In genomic region chr7:139877167-139877792, GRCm38 (mm10) we compare ENCODE assay signal across 9 mouse cellular contexts. TPM values are rescaled to one million over a fixed set of nuclear protein-coding genes. Genes with fewer than 3 reads are reported as not detected.
A peak's percentile ranks its signal among the peaks of the same experiment; 100 is the strongest.
DNase-seq lines count a peak whose midpoint lies in the region; ATAC-seq and TF ChIP-seq lines count a peak whose summit lies in the region.
"Had no signal": no experiment of that assay in that cellular context is flagged by ENCODE, and none has a peak within 500 bp of the region (broad histone marks: within the 10 kb centered on the region; RNA-seq: fewer than 3 reads in every experiment).

No protein-coding gene starts in this region.

- 61% methylated on average over 10 of the region's 10 CpGs for WGBS in kidney, adult 2 months
- WGBS in kidney, embryonic 15.5 days, result 65% methylated on average over 10 of the region's 10 CpGs
- WGBS in hindbrain, embryonic 16.5 days, result 64% methylated on average over 10 of the region's 10 CpGs
- WGBS in thymus, adult 2 months, result 73% methylated on average over 10 of the region's 10 CpGs

- H3K36me3 ChIP-seq in kidney, adult 2 months (ENCODE audit: control insufficient read depth, insufficient read depth, low read length), result no peaks in the 10 kb centered on the region
- H3K36me3 ChIP-seq in kidney, embryonic 15.5 days, result no peaks in the 10 kb centered on the region
- H3K36me3 ChIP-seq in ES-Bruce4 (ENCODE audit: control insufficient read depth, insufficient read depth, low read length, poor library complexity, severe bottlenecking), result no peaks in the 10 kb centered on the region
- H3K36me3 ChIP-seq in hindbrain, embryonic 16.5 days (ENCODE audit: control insufficient read depth, insufficient read depth, low read length), result peaks cover 2% of the 10 kb centered on the region; the same call in 1 of the 2 replicates
- H3K36me3 ChIP-seq in thymus, adult 2 months (ENCODE audit: control insufficient read depth, insufficient read depth, low read length), result no peaks in the 10 kb centered on the region
- H3K36me3 ChIP-seq: heart, embryonic 13.5 days had no signal

- H3K4me1 ChIP-seq in kidney, adult 2 months (ENCODE audit: control insufficient read depth, insufficient read depth, low read length), result no peaks in the 10 kb centered on the region
- H3K4me1 ChIP-seq in kidney, embryonic 15.5 days, result no peaks in the 10 kb centered on the region
- no peaks in the 10 kb centered on the region for H3K4me1 ChIP-seq in ES-Bruce4 (ENCODE audit: control insufficient read depth, insufficient read depth, low read length)
- no peaks in the 10 kb centered on the region for H3K4me1 ChIP-seq in hindbrain, embryonic 16.5 days (ENCODE audit: control insufficient read depth, insufficient read depth, low read depth, low read length)
- no peaks in the 10 kb centered on the region for H3K4me1 ChIP-seq in thymus, adult 2 months (replicated peaks; ENCODE audit: control insufficient read depth, insufficient read depth, low read length)
- H3K4me1 ChIP-seq: heart, embryonic 13.5 days had no signal

- no peak overlapping the region for H3K4me3 ChIP-seq in kidney, adult 2 months (ENCODE audit: insufficient read depth, low read depth, low read length)
- H3K4me3 ChIP-seq in kidney, embryonic 15.5 days (replicated peaks), result no peak overlapping the region
- H3K4me3 ChIP-seq in ES-Bruce4 (ENCODE audit: low read depth, low read length), result no peak overlapping the region
- H3K4me3 ChIP-seq in hindbrain, embryonic 16.5 days (ENCODE audit: low read length), result no peak overlapping the region
- H3K4me3 ChIP-seq in thymus, adult 2 months (ENCODE audit: control insufficient read depth, insufficient read depth, low read length), result no peak overlapping the region
- H3K4me3 ChIP-seq: heart, embryonic 13.5 days had no signal

- no peak overlapping the region for H3K27ac ChIP-seq in kidney, adult 2 months (ENCODE audit: insufficient read depth, low read depth, low read length)
- H3K27ac ChIP-seq in kidney, embryonic 15.5 days, result no peak overlapping the region
- no peak overlapping the region for H3K27ac ChIP-seq in ES-Bruce4 (ENCODE audit: insufficient read depth, low read length)
- no peak overlapping the region for H3K27ac ChIP-seq in hindbrain, embryonic 16.5 days (ENCODE audit: low read depth, low read length)
- H3K27ac ChIP-seq in thymus, adult 2 months (ENCODE audit: control insufficient read depth, insufficient read depth, low read length), result no peak overlapping the region
- H3K27ac ChIP-seq: heart, embryonic 13.5 days had no signal

- no peak for ATAC-seq in kidney, embryonic 15.5 days (replicated peaks; ENCODE audit: low FRiP score)
- ATAC-seq in hindbrain, embryonic 16.5 days, result peak; percentile 86

- no peak for TF ChIP-seq EP300 in ES-Bruce4 (IDR thresholded peaks at IDR 0.05; ENCODE audit: insufficient read depth, low read depth, low read length)

- H3K4me2 ChIP-seq in kidney, embryonic 15.5 days, result no peak overlapping the region
- H3K4me2 ChIP-seq in hindbrain, embryonic 16.5 days (ENCODE audit: low read length), result no peak overlapping the region
- H3K4me2 ChIP-seq: heart, embryonic 13.5 days had no signal

- no peaks in the 10 kb centered on the region for H3K9me3 ChIP-seq in kidney, embryonic 15.5 days (replicated peaks)
- H3K9me3 ChIP-seq in ES-Bruce4 (replicated peaks; ENCODE audit: control insufficient read depth, insufficient read depth, low read length, poor library complexity, severe bottlenecking), result no peaks in the 10 kb centered on the region
- H3K9me3 ChIP-seq in hindbrain, embryonic 16.5 days (ENCODE audit: control insufficient read depth, low read length), result no peaks in the 10 kb centered on the region
- H3K9me3 ChIP-seq: heart, embryonic 13.5 days had no signal

- no peak overlapping the region for H3K9ac ChIP-seq in kidney, embryonic 15.5 days
- no peak overlapping the region for H3K9ac ChIP-seq in ES-Bruce4 (ENCODE audit: low read depth, poor library complexity, severe bottlenecking)
- no peak overlapping the region for H3K9ac ChIP-seq in hindbrain, embryonic 16.5 days (ENCODE audit: low read depth, low read length)
- H3K9ac ChIP-seq: heart, embryonic 13.5 days had no signal

- TF ChIP-seq CTCF in kidney, adult 2 months (conservative IDR thresholded peaks at IDR 0.05; ENCODE audit: insufficient read depth, insufficient read length, low read depth, low read length), result peak; percentile 66; the same call in 1 of the 2 replicates
- TF ChIP-seq CTCF in ES-Bruce4 (IDR thresholded peaks at IDR 0.05; ENCODE audit: low read depth, low read length), result peak; percentile 68
- TF ChIP-seq CTCF in thymus, adult 2 months (IDR thresholded peaks at IDR 0.05; ENCODE audit: borderline replicate concordance, control insufficient read depth, extremely low read depth, insufficient read depth, low read length, poor library complexity), result no peak

- DNase-seq in kidney, adult 2 months, result peak; percentile 6
- DNase-seq in cerebellum, adult 8-10 months, result peak; percentile 49
- DNase-seq in retina, adult 2 months (ENCODE audit: low read depth, low spot score), result peak; percentile 13
- DNase-seq in thymus, adult 2 months, result no peak
- DNase-seq in urinary bladder, postnatal 4 days (ENCODE audit: low spot score in 2 of 2), result no peak

- no peak for TF ChIP-seq POLR2A in kidney, adult 2 months (IDR thresholded peaks at IDR 0.05; ENCODE audit: low read depth, low read length)
- TF ChIP-seq POLR2A in ES-Bruce4 (IDR thresholded peaks at IDR 0.05; ENCODE audit: insufficient read depth, low read length), result no peak
- TF ChIP-seq POLR2A in thymus, adult 2 months (IDR thresholded peaks at IDR 0.05; ENCODE audit: control insufficient read depth, extremely low read depth, insufficient read depth, low read length, poor library complexity), result no peak

- no peaks in the 10 kb centered on the region for H3K27me3 ChIP-seq in kidney, adult 2 months (replicated peaks; ENCODE audit: control insufficient read depth, insufficient read depth, low read length)
- no peaks in the 10 kb centered on the region for H3K27me3 ChIP-seq in kidney, embryonic 15.5 days
- no peaks in the 10 kb centered on the region for H3K27me3 ChIP-seq in ES-Bruce4 (ENCODE audit: control insufficient read depth, insufficient read depth, low read length, poor library complexity, severe bottlenecking)
- no peaks in the 10 kb centered on the region for H3K27me3 ChIP-seq in hindbrain, embryonic 16.5 days (replicated peaks; ENCODE audit: control insufficient read depth, insufficient read depth, low read length)
- H3K27me3 ChIP-seq in thymus, adult 2 months (ENCODE audit: control insufficient read depth, insufficient read depth, low read length), result no peaks in the 10 kb centered on the region

RNA-seq across cellular contexts. Expression of gene Kndc1, which starts 17.2 kb away (rescaled TPM):
- polyA plus RNA-seq in kidney, adult 2 months (2012; rRNA removed), result 0.02 TPM in 1 of 2 replicates, not detected in the other
- polyA plus RNA-seq in kidney, embryonic 15.5 days (2015; fragmentation: Nextera tagmentation; extraction: Ambion mirVana), result 0.19 and 0.26 TPM in 2 replicates
- 5.4 and 5.6 TPM in 2 replicates for polyA plus RNA-seq in ES-Bruce4 (2011; ENCODE audit: insufficient read depth, insufficient read length, low read depth, missing spikeins)
- 16.5 and 19.0 TPM in 2 replicates for polyA plus RNA-seq in hindbrain, embryonic 16.5 days (2015; fragmentation: Nextera tagmentation; extraction: Ambion mirVana)
- 3.6 and 4.8 TPM in 2 replicates for polyA plus RNA-seq in thymus, adult 2 months (2012; rRNA removed)

RNA-seq across cellular contexts. Expression of gene Adgra1, which starts 43.3 kb away (rescaled TPM):
- 0.16 and 0.17 TPM in 2 replicates for polyA plus RNA-seq in kidney, adult 2 months (2012; rRNA removed)
- polyA plus RNA-seq in kidney, embryonic 15.5 days (2015; fragmentation: Nextera tagmentation; extraction: Ambion mirVana), result 0.67 and 2.5 TPM in 2 replicates
- polyA plus RNA-seq in ES-Bruce4 (2011; ENCODE audit: insufficient read depth, insufficient read length, low read depth, missing spikeins), result not detected in 2 replicates
- 27.2 and 30.7 TPM in 2 replicates for polyA plus RNA-seq in hindbrain, embryonic 16.5 days (2015; fragmentation: Nextera tagmentation; extraction: Ambion mirVana)
- 0.08 and 0.10 TPM in 2 replicates for polyA plus RNA-seq in thymus, adult 2 months (2012; rRNA removed)

Comparison
In these comparisons a context has a peak if more than half of its experiments do, and no peak if none do; other contexts are left out.
1. DNase-seq: peak in kidney, adult 2 months (single experiment), cerebellum, adult 8-10 months (single experiment) and retina, adult 2 months (single experiment); none in thymus, adult 2 months (single experiment) and urinary bladder, postnatal 4 days (0 of 2).